Mouse (Mus musculus) MEL (cell line): ENCODE data around the gene Foxo6. TPM values are rescaled to one million over a fixed set of nuclear protein-coding genes. Genes with fewer than 3 reads are reported as not detected.

ENCODE experiments used
- DNase-seq: peaks from one replicate; pipeline ENCODE4 v3.0.0; 2011; ENCODE audit warnings: low read depth, low spot score
- H3K27ac ChIP-seq: 2 replicates; pipeline ENCODE4 v1.5.1; 2012; ENCODE audit warnings: low read depth, mild to moderate bottlenecking, control low read depth, low read length, moderate library complexity; ENCODE audit not compliant: control insufficient read depth
- H3K27me3 ChIP-seq, 2 experiments: fragments of 150-350 bp in 1 of 2; sonication (generic) in 1 of 2; 2 replicates each; pipeline ENCODE4 v1.6.1; 2012; ENCODE audit warnings: low read length in 2 of 2, mild to moderate bottlenecking in 2 of 2, improper control_type of control experiment in 1 of 2, moderate library complexity in 1 of 2; ENCODE audit not compliant: insufficient read depth in 2 of 2, control insufficient read depth in 1 of 2
- H3K36me3 ChIP-seq, 2 experiments: 2 replicates each; pipeline ENCODE4 v1.6.1; 2012 to 2014; ENCODE audit warnings: low read length in 2 of 2, improper control_type of control experiment in 1 of 2, inconsistent platforms in 1 of 2, mild to moderate bottlenecking in 1 of 2; ENCODE audit not compliant: insufficient read depth in 2 of 2, control insufficient read depth in 1 of 2
- H3K4me1 ChIP-seq, 2 experiments: fragments of 150-350 bp in 1 of 2; sonication (generic) in 1 of 2; 2 replicates each; pipeline ENCODE4 v1.6.1; 2012; ENCODE audit warnings: low read length in 2 of 2, improper control_type of control experiment in 1 of 2, mild to moderate bottlenecking in 1 of 2; ENCODE audit not compliant: insufficient read depth in 2 of 2, control insufficient read depth in 1 of 2
- H3K4me3 ChIP-seq, 2 experiments: fragments of 150-350 bp in 1 of 2; sonication (generic) in 1 of 2; 2 replicates each; pipeline ENCODE4 v1.5.1; 2012; ENCODE audit warnings: low read depth in 2 of 2, low read length in 2 of 2, mild to moderate bottlenecking in 2 of 2, moderate library complexity in 2 of 2, control low read depth in 1 of 2, improper control_type of control experiment in 1 of 2; ENCODE audit not compliant: control insufficient read depth in 1 of 2, insufficient read depth in 1 of 2
- H3K79me2 ChIP-seq: 2 replicates; pipeline ENCODE4 v1.6.1; 2012; ENCODE audit warnings: mild to moderate bottlenecking, low read length, moderate library complexity; ENCODE audit not compliant: control insufficient read depth, poor library complexity, insufficient read depth
- H3K9ac ChIP-seq: 2 replicates; pipeline ENCODE4 v1.6.1; 2012; ENCODE audit warnings: low read depth, mild to moderate bottlenecking, control low read depth, low read length, moderate library complexity; ENCODE audit not compliant: control insufficient read depth, poor library complexity, severe bottlenecking
- H3K9me3 ChIP-seq: fragments of 150-350 bp; sonication (generic); replicated peaks from 2 replicates; pipeline ENCODE4 v1.6.1; 2012; ENCODE audit warnings: mild to moderate bottlenecking, low read length, improper control_type of control experiment, moderate library complexity; ENCODE audit not compliant: insufficient read depth
- BHLHE40 ChIP-seq: IDR thresholded peaks from 2 replicates; pipeline ENCODE4 v1.6.1; 2012; ENCODE audit warnings: low read depth, mild to moderate bottlenecking, inconsistent platforms, low read length, improper control_type of control experiment, borderline replicate concordance
- CHD1 ChIP-seq: IDR thresholded peaks from 2 replicates; pipeline ENCODE4 v1.6.1; 2012; ENCODE audit warnings: low read depth, mild to moderate bottlenecking, inconsistent platforms, low read length, improper control_type of control experiment
- E2F4 ChIP-seq: IDR thresholded peaks from 2 replicates; pipeline ENCODE4 v1.6.1; 2011; ENCODE audit warnings: low read depth, low read length, improper control_type of control experiment, borderline replicate concordance
- GABPA ChIP-seq: IDR thresholded peaks from 2 replicates; pipeline ENCODE4 v1.6.1; 2012; ENCODE audit warnings: low read depth, mild to moderate bottlenecking, inconsistent platforms, low read length, improper control_type of control experiment, moderate library complexity
- JUND ChIP-seq: IDR thresholded peaks from 2 replicates; pipeline ENCODE4 v1.6.1; 2011; ENCODE audit warnings: low read depth, mild to moderate bottlenecking, improper control_type of control experiment, low read length
- KAT2A ChIP-seq: conservative IDR thresholded peaks from 2 replicates; pipeline ENCODE4 v1.6.1; 2012; ENCODE audit warnings: low read depth, low read length, improper control_type of control experiment, inconsistent platforms
- MAZ ChIP-seq: IDR thresholded peaks from 2 replicates; pipeline ENCODE4 v1.6.1; 2012; ENCODE audit warnings: low read depth, mild to moderate bottlenecking, inconsistent platforms, low read length, improper control_type of control experiment
- MEF2A ChIP-seq: IDR thresholded peaks from 2 replicates; pipeline ENCODE4 v1.6.1; 2014; ENCODE audit warnings: low read depth, mild to moderate bottlenecking, inconsistent platforms, low read length, improper control_type of control experiment; ENCODE audit not compliant: poor library complexity, insufficient replicate concordance, severe bottlenecking; ENCODE audit errors: extremely low read depth
- MXI1 ChIP-seq: IDR thresholded peaks from 2 replicates; pipeline ENCODE4 v1.6.1; 2011; ENCODE audit warnings: mild to moderate bottlenecking, low read depth, low read length, improper control_type of control experiment
- MYB ChIP-seq: IDR thresholded peaks from 2 replicates; pipeline ENCODE4 v1.6.1; 2011; ENCODE audit warnings: mild to moderate bottlenecking, low read depth, low read length, improper control_type of control experiment
- MYC ChIP-seq: IDR thresholded peaks from 2 replicates; pipeline ENCODE4 v1.6.1; 2011; ENCODE audit warnings: low read depth, mild to moderate bottlenecking, low read length, improper control_type of control experiment, moderate library complexity
- POLR2A ChIP-seq, 2 experiments: IDR thresholded peaks; 2 replicates each; pipeline ENCODE4 v1.6.1; 2011 to 2012; ENCODE audit warnings: low read length in 2 of 2, mild to moderate bottlenecking in 2 of 2, control low read depth in 1 of 2, improper control_type of control experiment in 1 of 2, low read depth in 1 of 2, moderate library complexity in 1 of 2; ENCODE audit not compliant: control insufficient read depth in 1 of 2, insufficient read depth in 1 of 2, poor library complexity in 1 of 2
- SMC3 ChIP-seq: IDR thresholded peaks from 2 replicates; pipeline ENCODE4 v1.6.1; 2011; ENCODE audit warnings: low read depth, low read length, improper control_type of control experiment
- TAL1 ChIP-seq: IDR thresholded peaks from 2 replicates; pipeline ENCODE4 v1.6.1; 2012; ENCODE audit warnings: mild to moderate bottlenecking, inconsistent platforms, low read length, moderate library complexity, mixed read lengths
- UBTF ChIP-seq: IDR thresholded peaks from 2 replicates; pipeline ENCODE4 v1.6.1; 2012; ENCODE audit warnings: low read depth, mild to moderate bottlenecking, inconsistent platforms, low read length, improper control_type of control experiment, moderate library complexity, borderline replicate concordance; ENCODE audit not compliant: insufficient read depth
- ZMIZ1 ChIP-seq: IDR thresholded peaks from 2 replicates; pipeline ENCODE4 v1.6.1; 2012; ENCODE audit warnings: low read depth, mild to moderate bottlenecking, inconsistent platforms, low read length, improper control_type of control experiment, moderate library complexity
- polyA plus RNA-seq, 2 experiments: library from polyadenylated mRNA; stranded (reverse) in 1 of 2; unstranded in 1 of 2; fragments of >175 nt in 1 of 2; fragments of >200 nt in 1 of 2; gene quantifications; 2 replicates each; pipeline versions ENCODE4 v1.2.1 to v1.2.4; 2012; ENCODE audit warnings: low replicate concordance in 2 of 2, low read depth in 1 of 2; ENCODE audit not compliant: insufficient read length in 2 of 2, insufficient read depth in 1 of 2, missing spikeins in 1 of 2
- total RNA-seq: library from RNA; depleted of rRNA; stranded (reverse); fragments of 300-350 nt; gene quantifications from 2 replicates; pipeline ENCODE4 v1.2.3, GENCODE M21; 2012

Gene Foxo6
- total and polyA plus RNA-seq, 3 experiments, result 0.31 to 3.4 TPM; not detected in 1

DNA sequence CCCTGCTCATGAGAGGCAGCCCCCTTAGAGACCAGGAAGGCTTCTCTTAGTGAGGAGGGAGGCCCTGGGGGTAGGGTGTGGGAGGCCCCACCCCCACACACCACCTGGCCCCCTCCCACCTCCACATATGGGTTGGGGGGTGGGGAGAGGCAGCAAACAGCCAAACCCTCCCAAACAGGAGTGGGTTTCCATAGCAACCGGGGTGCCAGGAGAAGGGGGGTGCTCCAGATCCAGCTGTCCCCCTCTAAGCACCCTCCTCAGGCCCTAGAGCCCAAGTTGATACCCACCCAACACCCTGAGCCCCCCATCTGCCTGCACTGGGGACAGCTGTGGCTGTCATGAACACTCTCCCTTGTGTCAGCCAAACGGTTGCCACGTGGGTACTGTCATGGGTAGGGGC lies 6.1 kb downstream of the Foxo6 start:
- peaks cover 0 to 2% of the 10 kb centered on the region in 2 experiments; a peak in 1 of 4 replicates for H3K36me3 ChIP-seq
- H3K4me1 ChIP-seq, result peaks cover 2 to 11% of the 10 kb centered on the region in 2 experiments; a peak in 3 of 4 replicates
- no peak overlapping the region for H3K27ac ChIP-seq
- DNase-seq, result no peak
- peaks cover 0 to under 1% of the 10 kb centered on the region in 2 experiments; a peak in 1 of 4 replicates for H3K27me3 ChIP-seq
- H3K79me2 ChIP-seq, result no peaks in the 10 kb centered on the region
- no peak overlapping the region for H3K4me3 ChIP-seq
- TF ChIP-seq GABPA, result no peak
- TF ChIP-seq MYB, result no peak
- TF ChIP-seq MAZ, result no peak
- no peaks in the 10 kb centered on the region for H3K9me3 ChIP-seq
- no peak overlapping the region for H3K9ac ChIP-seq

DNA sequence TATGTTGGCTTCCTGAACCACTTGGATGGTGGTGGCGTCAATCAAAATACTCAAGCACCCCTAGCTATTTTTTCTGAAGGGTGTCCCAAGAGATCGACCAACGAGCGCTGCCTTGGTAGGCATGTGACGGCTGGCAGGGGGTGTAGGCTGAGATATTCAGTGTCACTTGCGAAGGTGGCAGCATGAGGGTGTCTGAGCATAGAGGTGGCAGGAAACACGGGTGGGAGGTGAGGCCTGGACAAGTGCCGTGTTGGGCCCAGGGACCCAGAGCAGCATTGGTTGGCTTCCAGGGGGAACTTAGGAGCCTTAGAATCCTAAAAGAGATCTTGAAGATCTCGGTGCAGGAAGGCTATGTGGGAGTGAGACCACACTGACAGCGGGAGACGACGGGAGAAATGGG lies 6.7 kb downstream of the Foxo6 start:
- Histone ChIP-seq H3K9me3 (no peaks in the 10 kb centered on the region), H3K4me1 (peaks cover 2 to 11% of the 10 kb centered on the region in 2 experiments; a peak in 3 of 4 replicates), H3K4me3 (no peak overlapping the region), H3K27ac (no peak overlapping the region), H3K9ac (no peak overlapping the region), H3K36me3 (peaks cover 0 to 2% of the 10 kb centered on the region in 2 experiments; a peak in 1 of 4 replicates), H3K79me2 (no peaks in the 10 kb centered on the region), H3K27me3 (no peaks in the 10 kb centered on the region)
- TF ChIP-seq POLR2A (IDR thresholded peaks at IDR 0.05; ENCODE audit: control insufficient read depth in 1 of 2, insufficient read depth in 1 of 2, low read depth in 1 of 2, low read length in 2 of 2, poor library complexity in 1 of 2), result no peak
- no peak for TF ChIP-seq E2F4
- TF ChIP-seq CHD1, result no peak
- no peak for TF ChIP-seq TAL1
- no peak for TF ChIP-seq MYB
- no peak for TF ChIP-seq MYC
- TF ChIP-seq SMC3, result no peak
- no peak for TF ChIP-seq BHLHE40
- TF ChIP-seq MXI1, result no peak
- TF ChIP-seq ZMIZ1, result no peak
- TF ChIP-seq KAT2A, result no peak
- TF ChIP-seq GABPA, result no peak
- TF ChIP-seq JUND, result no peak
- no peak for TF ChIP-seq MEF2A
- no peak for TF ChIP-seq UBTF
- no peak for DNase-seq
